Mouse (Mus musculus) layer of hippocampus, adult 9-10 months (tissue): ENCODE measurements around the gene Slc35e3.

ENCODE experiments used
- DNase-seq: peaks from one replicate; pipeline ENCODE4 v3.0.0; 2022; ENCODE audit warnings: low spot score

The Slc35e3 gene

DNA sequence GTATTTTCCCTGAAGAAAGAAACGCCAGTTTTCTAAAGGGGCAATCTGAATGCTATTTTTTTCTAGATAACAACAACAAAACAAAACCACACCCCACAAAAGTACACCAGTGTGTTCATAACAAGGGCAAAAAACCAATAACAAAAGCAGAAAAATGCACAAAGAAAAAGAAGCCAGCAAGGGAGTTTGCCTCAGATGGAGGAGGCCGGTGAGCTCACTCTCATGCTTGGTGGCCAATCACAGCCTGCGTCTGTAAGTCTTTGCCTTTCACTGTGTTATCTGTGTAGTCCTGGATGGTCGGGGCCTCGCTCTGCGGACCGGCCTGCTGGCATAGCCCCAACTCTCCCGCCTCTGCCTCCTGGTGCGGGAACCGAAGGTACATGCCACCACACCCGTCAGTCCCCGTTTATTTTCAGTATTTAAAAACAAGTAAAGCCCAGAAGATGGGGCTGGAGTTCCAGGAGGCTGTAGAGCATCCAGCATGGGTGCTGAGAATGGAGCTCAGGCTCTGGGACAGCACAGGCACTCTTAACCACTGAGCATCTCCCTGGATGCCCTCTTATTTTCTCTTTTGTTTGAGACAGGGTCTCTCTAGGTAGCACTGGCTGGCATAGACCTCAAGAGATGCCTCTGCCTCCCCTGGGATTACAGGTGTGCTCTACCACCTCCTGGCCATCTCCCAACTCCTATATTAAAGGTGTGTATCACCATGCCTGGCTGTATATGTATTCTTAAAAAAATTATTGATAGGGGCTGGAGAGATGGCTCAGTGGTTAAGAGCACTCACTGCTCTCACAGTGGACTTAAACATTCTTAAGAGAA lies 30.3 kb upstream of the Slc35e3 start:
- no peak for DNase-seq

DNA sequence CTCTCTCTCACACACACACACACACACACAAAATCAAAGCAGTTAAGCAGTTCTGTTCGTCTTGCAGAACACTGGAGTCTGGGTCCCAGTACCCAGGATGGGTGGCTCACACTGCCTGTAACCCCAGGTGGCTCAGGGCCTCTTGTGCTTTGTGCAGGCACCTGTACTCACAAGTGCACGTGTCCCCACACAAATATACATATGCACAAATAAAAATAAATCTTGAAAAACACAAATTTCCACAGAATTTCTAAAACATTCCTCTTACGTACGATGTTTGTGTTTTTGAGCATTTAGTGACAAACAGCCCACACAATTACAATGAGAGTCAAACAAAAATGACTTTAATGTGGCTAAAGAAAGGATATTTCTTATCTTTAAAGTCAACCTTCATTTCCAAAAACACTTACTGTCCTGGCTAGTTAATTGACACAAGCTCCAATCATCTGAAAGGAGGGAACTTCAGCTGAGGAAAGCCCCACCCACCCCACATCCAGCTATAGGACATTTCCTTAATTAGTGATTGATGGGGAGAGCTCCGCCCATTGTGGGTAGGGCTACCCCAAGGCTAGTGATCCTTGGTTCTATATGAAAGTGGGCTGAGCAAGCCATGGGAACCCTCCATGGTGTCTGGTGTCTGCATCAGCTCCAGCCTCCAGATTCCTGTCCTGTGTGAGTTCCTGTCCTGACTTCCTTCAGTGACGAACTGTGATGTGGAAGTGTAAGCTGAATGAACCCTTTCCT lies 29.4 kb upstream of the Slc35e3 start:
- DNase-seq, result no peak

DNA sequence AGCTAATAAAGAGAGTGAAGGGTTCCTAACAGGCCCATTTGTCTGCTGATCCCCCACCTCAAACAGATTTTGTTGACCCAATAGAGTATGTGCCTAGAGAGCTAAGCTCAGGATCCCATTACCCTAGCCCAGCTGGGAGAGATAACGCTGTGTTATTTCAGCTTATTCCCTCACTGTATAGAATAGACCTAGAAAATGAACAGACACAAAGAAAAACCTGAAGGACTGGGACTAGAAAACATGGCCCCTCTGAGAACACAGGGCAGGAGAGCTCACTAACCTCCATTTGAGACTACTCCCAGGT lies 28.6 kb upstream of the Slc35e3 start:
- no peak for DNase-seq

DNA sequence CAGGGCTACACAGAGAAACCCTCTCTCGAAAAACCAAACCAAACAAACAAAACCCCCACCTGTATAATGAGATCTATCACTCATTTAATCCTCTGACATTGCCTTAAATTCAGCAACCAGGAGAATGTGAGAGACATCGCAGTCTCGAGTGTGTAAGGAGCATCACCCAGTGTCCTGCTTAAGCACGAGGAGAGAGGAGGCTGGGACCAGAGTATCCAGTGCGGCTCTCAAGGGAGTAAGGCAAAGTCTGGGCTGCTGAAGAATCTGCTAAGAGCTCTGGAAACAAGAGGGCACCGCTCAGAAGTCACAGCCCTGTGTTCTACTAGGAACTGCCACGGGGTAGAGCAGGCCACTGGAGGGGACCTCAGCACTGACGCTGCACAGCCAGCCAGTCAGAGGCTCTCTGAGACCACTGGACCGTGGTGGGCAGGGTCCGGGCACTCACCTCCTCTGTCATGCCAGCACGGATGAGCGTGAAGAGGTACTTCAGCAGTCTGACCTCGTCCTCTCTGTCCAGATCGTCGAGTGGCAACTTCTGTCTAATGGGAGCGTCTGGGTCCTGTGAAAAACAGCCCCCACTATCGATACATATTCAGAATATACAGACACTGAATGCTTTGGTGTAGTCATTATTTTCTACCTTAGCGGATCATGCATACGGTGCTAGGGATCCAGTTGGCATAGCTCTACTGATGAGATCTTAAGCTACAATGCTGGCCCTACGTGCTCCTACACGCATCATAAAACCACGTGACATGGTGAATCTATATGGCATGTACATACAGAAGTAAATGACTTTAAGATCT lies 28.0 kb upstream of the Slc35e3 start:
- no peak for DNase-seq

DNA sequence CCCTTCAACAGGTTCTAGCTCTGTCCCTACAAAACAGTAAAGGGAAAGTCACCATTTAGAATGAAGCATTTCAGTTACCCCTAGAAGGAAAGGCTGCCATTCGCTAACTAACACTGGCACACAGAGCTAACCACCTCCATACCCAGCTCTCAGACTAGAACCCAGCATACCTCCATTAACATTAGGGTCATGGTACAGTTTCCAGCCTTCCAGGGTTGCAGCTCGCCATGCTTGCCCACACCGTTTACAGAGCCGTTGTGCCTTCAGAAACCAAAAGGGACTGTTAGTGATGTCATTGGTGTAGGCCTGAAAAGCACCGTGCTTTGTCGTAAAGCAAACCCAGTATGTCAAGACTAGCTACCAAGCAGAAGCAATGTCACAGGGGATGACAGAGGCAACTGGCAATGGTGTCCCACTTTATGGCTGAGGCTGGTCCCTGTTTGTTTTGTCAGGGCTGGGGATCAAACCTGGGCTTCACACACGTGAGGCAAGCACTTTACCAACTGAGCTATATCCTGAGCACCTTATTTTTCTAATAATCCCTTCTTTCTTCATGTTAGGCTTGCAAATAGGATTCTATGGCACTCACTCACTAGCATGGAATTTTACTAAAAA lies 27.0 kb upstream of the Slc35e3 start:
- no peak for DNase-seq

DNA sequence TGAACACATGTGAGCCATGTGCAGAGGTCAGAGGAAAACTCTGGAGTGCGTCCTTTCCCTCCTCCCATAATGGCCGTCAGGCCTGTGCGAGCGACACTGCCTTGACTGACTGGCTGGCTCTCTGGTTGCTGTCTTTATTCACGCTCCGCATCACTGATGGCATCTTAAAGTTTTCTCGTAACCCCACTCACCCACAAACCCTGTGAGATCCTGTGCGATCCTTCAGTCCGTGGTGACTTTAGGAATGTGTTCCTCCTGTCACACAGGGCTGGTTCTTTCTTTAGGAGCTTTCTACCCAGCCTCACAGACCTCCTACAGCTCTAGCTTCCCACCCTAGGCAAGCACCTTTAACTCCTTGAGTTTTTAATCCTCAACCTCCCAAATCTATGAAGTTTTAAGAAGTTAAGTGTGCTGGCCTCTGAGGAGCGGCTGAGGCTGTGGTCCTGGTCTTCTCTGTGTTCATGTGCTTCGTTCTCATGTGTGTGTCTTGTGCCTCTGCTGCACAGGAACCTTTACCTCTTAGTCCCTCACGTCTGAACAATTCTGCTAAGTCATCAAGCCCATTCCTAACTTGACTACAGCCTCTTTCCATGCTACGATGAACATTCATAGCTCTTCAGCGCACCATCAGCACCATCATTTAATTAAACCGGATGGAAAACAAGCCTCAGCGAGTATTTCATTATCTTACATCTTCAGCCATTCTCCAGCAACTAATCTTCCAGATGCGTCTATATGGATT lies 26.4 kb upstream of the Slc35e3 start:
- no peak for DNase-seq

DNA sequence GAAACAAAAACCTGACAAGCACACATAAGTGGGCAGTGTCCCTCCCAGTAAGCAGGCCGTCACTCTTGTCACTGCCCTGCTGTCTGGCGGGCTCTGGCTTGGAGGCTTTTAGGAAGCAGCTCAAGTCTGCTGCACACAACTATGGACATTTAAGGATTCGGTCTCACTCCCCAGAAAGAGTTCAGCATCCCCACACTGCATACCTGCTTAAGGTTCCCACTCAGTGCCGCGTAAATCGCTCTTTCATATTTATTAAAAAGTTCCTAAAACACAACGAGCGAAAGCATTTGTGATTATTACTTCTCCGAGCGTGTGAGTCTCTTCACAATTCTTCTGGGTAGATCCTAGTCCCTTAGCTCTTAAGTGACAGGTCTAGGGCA lies 25.0 kb upstream of the Slc35e3 start:
- DNase-seq, result no peak

DNA sequence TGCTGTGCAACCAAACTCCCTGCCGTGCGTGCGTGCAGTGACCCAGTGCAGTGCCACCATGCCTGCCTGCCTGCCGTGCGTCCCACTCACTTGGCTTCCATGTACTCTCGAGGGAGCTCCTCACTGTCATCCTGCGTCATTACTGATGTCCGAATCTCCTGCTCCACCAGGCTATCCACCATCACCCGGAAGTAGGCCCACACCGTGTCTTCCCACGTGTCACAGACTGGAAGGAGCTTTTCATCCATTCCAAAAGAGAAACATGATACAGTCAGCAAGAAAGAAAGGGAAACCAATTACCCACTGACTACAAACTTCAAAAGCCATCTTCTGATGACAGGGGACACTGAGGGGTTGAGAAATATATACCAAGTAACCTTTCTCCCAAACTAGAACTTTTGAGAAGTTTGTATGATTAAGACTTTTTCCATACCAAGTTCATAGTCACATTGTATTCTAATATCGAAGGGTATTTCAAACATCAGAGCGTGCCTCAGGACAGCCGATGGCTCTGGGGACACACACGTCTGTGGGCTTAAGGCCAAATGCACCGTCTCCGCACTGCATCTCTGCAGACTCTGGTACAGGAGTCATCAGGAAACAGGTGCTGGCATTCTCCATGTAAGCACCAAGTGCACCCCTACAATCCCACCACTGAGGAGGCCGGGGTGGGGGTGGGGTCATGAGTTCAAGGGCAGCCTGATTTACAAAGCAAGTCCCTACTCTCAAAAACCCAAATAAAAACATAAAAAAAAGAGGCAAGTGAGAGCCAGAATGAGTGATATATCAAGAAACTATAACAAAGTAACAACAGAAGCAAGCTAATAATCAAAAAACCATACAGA lies 24.3 kb upstream of the Slc35e3 start:
- no peak for DNase-seq

DNA sequence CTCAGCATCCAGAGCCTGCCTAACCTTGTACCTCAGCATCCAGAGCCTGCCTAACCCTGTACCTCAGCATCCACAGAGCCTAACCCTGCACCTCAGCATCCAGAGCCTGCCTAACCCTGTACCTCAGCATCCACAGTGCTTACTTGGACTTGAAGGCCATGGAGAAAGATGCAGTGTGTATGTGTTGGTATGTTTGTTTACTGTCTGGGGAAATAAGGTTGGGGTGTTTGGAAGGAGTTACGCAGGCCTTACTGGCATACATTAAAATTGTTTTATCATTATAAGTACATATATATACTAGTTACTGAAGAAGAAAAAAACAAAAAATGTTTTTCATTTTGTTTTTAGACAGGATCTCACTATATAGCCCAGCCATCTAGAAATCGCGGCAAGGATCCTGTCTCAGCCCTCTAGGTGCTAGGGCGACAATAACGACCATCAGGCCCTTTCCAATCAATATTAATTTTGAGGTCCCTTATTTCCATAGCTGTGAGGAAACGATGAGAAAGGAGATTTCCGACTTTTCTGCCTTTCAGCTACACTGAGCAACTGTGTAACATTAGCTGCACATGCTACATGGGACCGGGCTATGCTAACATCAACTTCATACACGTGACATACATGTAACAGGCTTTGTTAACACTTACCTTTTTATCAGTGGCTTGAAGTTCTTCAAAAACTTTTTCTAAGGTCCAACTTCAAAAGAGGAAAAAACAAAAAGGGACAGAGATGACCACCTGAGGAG lies 23.5 kb upstream of the Slc35e3 start:
- no peak for DNase-seq

DNA sequence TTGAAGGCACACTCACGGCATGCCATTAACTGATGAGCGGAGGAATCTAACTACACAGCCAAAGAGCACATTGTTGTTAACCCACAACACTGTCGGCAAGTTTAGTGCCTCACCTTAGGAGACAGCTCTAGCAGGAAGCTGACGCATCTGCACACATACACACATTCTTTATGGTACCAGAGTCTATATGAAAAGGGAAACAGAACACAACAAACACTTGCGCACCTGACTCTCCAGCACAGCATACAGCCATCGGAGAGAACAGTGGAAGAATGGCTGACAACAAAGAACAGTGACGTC lies 21.9 kb upstream of the Slc35e3 start:
- DNase-seq, result no peak

DNA sequence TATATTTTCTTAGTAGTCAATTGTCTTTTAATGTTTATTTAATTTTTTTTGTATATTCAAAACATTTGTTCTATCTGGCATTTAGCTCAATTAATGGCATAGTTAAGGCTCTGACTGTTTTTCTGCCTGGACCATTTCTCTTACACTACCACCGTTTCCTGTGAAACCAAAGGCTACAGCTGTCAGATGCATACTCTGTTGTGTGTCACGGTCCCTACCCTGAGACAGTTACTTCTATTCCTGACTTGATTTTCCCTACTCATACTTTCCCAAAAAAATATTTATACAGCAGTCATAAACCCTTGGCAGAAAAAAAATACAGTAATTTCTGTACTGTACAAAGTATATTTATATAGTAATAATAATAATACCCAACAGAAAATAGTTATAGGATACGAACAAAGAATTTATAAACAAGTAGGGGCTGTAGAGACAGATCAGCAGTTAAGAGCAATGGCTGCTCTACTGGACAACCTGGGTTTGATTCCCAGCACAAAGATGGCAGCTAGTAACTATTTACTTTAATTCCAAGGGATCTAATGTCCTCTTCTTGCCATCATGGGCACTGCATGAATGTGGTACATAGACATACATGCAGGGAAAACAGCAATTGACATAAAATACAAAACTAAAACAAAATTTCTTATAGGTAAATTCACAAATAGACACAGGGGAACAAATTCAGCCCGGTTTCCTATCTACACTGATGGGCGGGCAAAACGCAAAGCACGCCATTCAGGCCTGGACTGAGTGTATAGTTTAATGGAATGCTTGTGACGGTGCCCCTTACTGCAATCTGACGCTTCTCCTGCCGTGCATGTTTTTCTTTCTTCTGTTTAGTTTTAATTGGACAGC lies 21.3 kb upstream of the Slc35e3 start:
- no peak for DNase-seq

DNA sequence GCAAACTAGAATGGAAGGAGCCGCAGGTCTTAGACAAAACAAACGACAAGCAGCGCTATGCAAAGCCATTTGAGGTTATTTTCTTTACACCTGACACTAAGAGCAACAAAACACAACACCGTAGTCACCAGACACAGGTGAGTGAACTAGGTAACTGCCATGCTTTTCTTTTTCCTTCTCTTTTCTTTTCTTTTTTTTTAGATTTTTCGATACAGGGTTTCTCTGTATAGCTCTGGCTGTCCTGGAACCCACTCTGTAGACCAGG lies 20.7 kb upstream of the Slc35e3 start:
- DNase-seq, result no peak

DNA sequence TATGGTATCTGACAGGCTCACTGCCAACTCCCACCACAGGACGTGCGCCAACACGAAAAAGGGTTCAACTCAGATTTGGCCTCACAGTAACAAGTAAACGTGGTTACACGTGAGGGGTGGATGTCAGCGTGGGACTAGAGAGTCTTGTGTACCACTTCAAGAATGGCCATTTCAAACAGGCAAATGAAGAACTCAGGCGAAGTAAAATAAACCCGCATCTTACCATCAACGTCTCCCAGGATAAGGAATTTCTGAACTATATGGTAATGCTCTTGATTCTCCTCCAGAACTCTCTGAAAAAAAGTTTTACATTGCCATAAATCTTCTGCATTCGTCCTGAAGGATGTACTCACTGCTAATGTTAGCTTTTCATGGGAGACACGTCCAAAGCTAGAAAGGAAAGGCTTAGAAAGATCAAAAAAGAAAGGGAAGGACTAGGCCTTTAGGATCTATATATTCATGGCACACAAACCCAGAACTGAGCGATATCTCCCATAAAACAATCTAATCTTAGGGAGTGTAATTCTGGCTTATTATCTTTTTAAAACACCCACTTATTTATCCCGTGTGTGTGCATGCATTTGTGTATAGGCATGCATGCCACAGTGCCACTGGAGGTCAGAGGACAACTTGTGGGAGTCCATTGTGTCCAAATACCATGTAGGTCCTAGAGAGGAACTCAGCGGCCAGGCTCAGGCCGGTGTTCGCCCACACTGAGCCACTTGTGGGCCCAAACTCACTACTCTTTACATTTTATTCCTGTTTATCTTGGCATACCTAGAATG lies 20.1 kb upstream of the Slc35e3 start:
- no peak for DNase-seq

DNA sequence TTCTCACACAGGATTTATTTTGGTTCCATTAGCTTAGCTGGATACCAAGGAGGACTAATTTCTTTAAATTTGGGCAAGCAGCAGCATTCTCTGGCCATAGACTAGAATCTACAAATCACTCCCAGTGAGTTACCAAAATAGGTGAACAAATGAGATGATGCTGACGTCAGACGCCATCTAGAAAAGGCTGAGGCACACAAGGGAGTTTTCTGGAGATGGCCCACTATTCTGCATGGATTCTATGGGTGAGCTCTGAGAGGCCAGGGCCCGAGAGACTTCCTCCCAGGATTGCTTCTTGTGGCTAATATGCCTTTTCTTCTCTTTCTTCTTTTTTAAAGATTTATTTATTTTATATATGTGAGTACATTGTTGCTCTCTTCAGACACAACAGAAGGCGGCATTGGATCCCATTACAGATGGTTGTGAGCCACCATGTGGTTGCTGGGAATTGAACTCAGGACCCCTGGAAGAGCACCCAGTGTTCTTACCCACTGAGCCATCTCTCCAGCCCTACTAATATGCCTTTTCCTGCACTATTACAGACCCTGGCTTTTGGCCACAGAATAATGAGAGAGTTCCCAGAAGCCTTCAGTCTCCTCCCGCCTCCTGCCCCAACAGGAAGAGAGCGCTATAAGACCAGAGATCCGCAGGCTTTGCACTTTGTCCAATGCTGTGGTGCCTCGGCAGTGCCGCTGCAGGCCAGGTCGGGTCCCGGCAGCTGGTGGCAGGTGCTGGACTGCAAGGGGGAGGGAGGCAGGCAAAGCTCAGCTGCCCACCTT lies 19.1 kb upstream of the Slc35e3 start:
- no peak for DNase-seq

DNA sequence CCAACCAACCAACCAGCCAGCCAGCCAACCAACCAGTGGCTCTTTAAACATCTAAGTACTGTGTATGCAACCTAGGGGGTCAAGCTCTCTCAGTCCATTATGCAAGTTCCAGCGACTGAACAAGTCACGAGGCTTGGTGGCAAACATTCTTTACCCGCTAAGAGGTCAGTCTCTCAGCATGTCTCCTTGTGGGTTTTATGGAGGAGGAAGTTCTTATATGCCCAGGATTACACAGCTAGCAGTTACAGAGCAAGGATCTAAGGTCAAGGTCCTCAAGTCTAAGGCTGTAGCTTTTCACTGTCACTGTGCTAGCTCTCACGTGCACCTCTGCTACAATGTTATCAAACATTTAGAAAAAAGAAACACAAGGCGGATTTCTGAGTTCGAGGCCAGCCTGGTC lies 18.4 kb upstream of the Slc35e3 start:
- no peak for DNase-seq

DNA sequence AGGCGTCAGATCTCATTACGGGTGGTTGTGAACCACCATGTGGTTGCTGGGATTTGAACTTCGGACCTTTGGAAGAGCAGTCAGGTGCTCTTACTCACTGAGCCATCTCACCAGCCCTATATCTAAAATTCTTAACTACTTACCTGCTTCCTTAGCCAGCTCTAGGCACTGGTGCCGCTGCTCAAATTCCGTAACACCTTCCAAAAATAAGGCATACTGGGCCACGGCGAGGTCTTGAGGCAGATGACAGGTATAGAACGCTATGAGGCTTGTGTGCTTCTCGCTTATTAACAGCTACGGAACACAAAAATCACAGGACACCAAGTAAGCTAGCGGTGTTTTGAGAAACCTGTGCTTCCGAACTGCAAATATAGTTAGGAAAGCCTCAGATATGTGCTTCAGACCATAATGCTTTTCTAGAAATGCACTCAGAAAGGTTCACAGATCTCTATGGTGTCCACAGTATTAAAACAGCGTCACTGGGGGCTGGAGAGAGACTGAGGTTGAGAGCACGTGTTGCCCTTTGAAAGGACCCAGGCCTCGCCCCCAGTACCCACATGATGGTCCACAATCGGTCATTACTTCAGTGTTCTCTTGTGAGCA lies 17.5 kb upstream of the Slc35e3 start:
- no peak for DNase-seq

DNA sequence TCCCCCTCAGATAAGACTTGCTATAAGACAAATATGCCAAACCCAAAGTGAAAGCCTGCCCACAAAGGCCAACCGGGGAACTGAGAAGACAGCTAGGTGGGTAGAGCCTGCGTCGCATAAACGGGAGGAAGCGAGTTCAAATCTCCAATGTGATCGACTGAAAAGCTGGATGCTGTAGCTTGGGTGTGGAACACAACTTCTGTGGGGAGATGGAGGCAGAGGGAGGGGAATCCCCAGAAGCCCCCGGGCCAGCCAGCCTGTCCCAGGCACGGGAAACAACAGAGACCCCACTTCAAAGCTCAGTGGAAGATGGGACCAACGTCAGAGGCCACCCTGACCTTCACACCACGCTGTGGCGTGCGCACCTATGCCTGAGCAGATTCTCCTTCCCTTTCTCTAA lies 16.8 kb upstream of the Slc35e3 start:
- no peak for DNase-seq
